9 mouse cellular contexts compared by ENCODE assay signal in genomic region chr15:79435191-79435671, GRCm38 (mm10). TPM values are rescaled to one million over a fixed set of nuclear protein-coding genes. Genes with fewer than 3 reads are reported as not detected.
DNase-seq lines count a peak whose midpoint lies in the region; ATAC-seq and TF ChIP-seq lines count a peak whose summit lies in the region.
"Had no signal": no experiment of that assay in that cellular context is flagged by ENCODE, and none has a peak within 500 bp of the region (broad histone marks: within the 10 kb centered on the region; RNA-seq: fewer than 3 reads in every experiment).

No protein-coding gene starts in this region.

- TF ChIP-seq POLR2A in bone marrow, adult 2 months (IDR thresholded peaks at IDR 0.05; ENCODE audit: borderline replicate concordance, control insufficient read depth, low read depth, low read length), result no peak

- H3K4me2 ChIP-seq in midbrain, embryonic 11.5 days, result 0 out of 2 replicates have a peak overlapping the region, but pooled peaks have one; percentile 15
- no peak overlapping the region for H3K4me2 ChIP-seq in midbrain, embryonic 16.5 days (ENCODE audit: low read length)
- H3K4me2 ChIP-seq in liver, embryonic 16.5 days (ENCODE audit: low read depth, low read length), result no peak overlapping the region
- H3K4me2 ChIP-seq: embryonic facial prominence, embryonic 12.5 days had no signal

- WGBS in midbrain, embryonic 11.5 days, result 25% methylated on average over 7 of the region's 7 CpGs
- 27% methylated on average over 7 of the region's 7 CpGs for WGBS in midbrain, embryonic 16.5 days
- 23% methylated on average over 7 of the region's 7 CpGs for WGBS in bone marrow, adult 2 months
- 13% methylated on average over 7 of the region's 7 CpGs for WGBS in liver, embryonic 16.5 days (ENCODE audit: insufficient replicate concordance)

- DNase-seq in midbrain, embryonic 11.5 days (ENCODE audit: low spot score, missing footprints), result no peak
- peak; percentile 70 for DNase-seq in heart, postnatal 4 days
- DNase-seq in testis, postnatal 14 days (ENCODE audit: low spot score), result no peak
- no peak for DNase-seq in layer of hippocampus, postnatal 14 days (ENCODE audit: low spot score in 2 of 2)
- DNase-seq in B cell, adult 2 months, result no peak

- 0 out of 2 replicates have a peak, but pooled peaks have one; percentile 25 for ATAC-seq in midbrain, embryonic 11.5 days (ENCODE audit: low FRiP score)
- no peak for ATAC-seq in midbrain, embryonic 16.5 days
- peak; percentile 44 for ATAC-seq in liver, embryonic 16.5 days (ENCODE audit: low read depth)

- H3K36me3 ChIP-seq in midbrain, embryonic 11.5 days (ENCODE audit: control insufficient read depth, insufficient read depth, low read length), result peaks cover 42% of the 10 kb centered on the region
- H3K36me3 ChIP-seq in midbrain, embryonic 16.5 days (ENCODE audit: control insufficient read depth, insufficient read depth, low read length), result peaks cover 22% of the 10 kb centered on the region; the same call in 1 of the 2 replicates
- no peaks in the 10 kb centered on the region for H3K36me3 ChIP-seq in liver, embryonic 16.5 days (ENCODE audit: control insufficient read depth, insufficient read depth)

- H3K4me3 ChIP-seq in midbrain, embryonic 11.5 days (ENCODE audit: low read depth, low read length), result no peak overlapping the region
- no peak overlapping the region for H3K4me3 ChIP-seq in midbrain, embryonic 16.5 days (ENCODE audit: low read depth, low read length)
- H3K4me3 ChIP-seq in bone marrow, adult 2 months (replicated peaks; ENCODE audit: control insufficient read depth, low read depth, low read length), result no peak overlapping the region
- H3K4me3 ChIP-seq in liver, embryonic 16.5 days (ENCODE audit: low read depth, low read length), result no peak overlapping the region
- H3K4me3 ChIP-seq: embryonic facial prominence, embryonic 12.5 days had no signal

- H3K27ac ChIP-seq in midbrain, embryonic 11.5 days (ENCODE audit: low read depth, low read length), result peak overlapping the region; percentile 25; the same call in 1 of the 2 replicates
- H3K27ac ChIP-seq in midbrain, embryonic 16.5 days (ENCODE audit: low read length), result no peak overlapping the region
- peak overlapping the region; percentile 15; the same call in 1 of the 2 replicates for H3K27ac ChIP-seq in bone marrow, adult 2 months (ENCODE audit: control insufficient read depth, insufficient read depth, low read depth, low read length, poor library complexity)
- 0 out of 2 replicates have a peak overlapping the region, but pooled peaks have one; percentile 16 for H3K27ac ChIP-seq in liver, embryonic 16.5 days (ENCODE audit: low read length)
- H3K27ac ChIP-seq: embryonic facial prominence, embryonic 12.5 days had no signal

- peak overlapping the region; percentile 36; the same call in 1 of the 2 replicates for H3K9ac ChIP-seq in midbrain, embryonic 11.5 days (ENCODE audit: low read length)
- no peak overlapping the region for H3K9ac ChIP-seq in midbrain, embryonic 16.5 days (ENCODE audit: low read depth, low read length)
- no peak overlapping the region for H3K9ac ChIP-seq in liver, embryonic 16.5 days (ENCODE audit: low read depth, low read length)
- H3K9ac ChIP-seq: embryonic facial prominence, embryonic 12.5 days had no signal

- H3K9me3 ChIP-seq in midbrain, embryonic 11.5 days (ENCODE audit: control insufficient read depth, low read length), result no peaks in the 10 kb centered on the region
- H3K9me3 ChIP-seq in midbrain, embryonic 16.5 days (replicated peaks; ENCODE audit: control insufficient read depth, low read length, poor library complexity, severe bottlenecking), result no peaks in the 10 kb centered on the region
- H3K9me3 ChIP-seq in liver, embryonic 16.5 days (replicated peaks; ENCODE audit: control insufficient read depth, low read length), result no peaks in the 10 kb centered on the region
- H3K9me3 ChIP-seq: embryonic facial prominence, embryonic 12.5 days had no signal

- no peaks in the 10 kb centered on the region for H3K27me3 ChIP-seq in midbrain, embryonic 11.5 days (ENCODE audit: control insufficient read depth, insufficient read depth, low read length)
- no peaks in the 10 kb centered on the region for H3K27me3 ChIP-seq in midbrain, embryonic 16.5 days (ENCODE audit: control insufficient read depth, insufficient read depth, low read depth, low read length)
- no peaks in the 10 kb centered on the region for H3K27me3 ChIP-seq in liver, embryonic 16.5 days (ENCODE audit: control insufficient read depth, insufficient read depth, low read depth, low read length)
- H3K27me3 ChIP-seq: embryonic facial prominence, embryonic 12.5 days had no signal

- TF ChIP-seq CTCF in bone marrow, adult 2 months (IDR thresholded peaks at IDR 0.05; ENCODE audit: control insufficient read depth, insufficient read depth, low read length), result no peak

- peaks cover 49% of the 10 kb centered on the region for H3K4me1 ChIP-seq in midbrain, embryonic 11.5 days (ENCODE audit: control insufficient read depth, insufficient read depth, low read length)
- H3K4me1 ChIP-seq in midbrain, embryonic 16.5 days (ENCODE audit: control insufficient read depth, insufficient read depth, low read length), result peaks cover 56% of the 10 kb centered on the region
- peaks cover 7% of the 10 kb centered on the region for H3K4me1 ChIP-seq in bone marrow, adult 2 months (ENCODE audit: control insufficient read depth, insufficient read depth, low read length)
- H3K4me1 ChIP-seq in liver, embryonic 16.5 days (ENCODE audit: control insufficient read depth, low read depth, low read length), result peaks cover 26% of the 10 kb centered on the region

RNA-seq across cellular contexts. Expression of gene Csnk1e, which starts 20.1 kb away (rescaled TPM):
- 175 and 182 TPM in 2 replicates for polyA plus RNA-seq in midbrain, embryonic 11.5 days (2014; fragmentation: Nextera tagmentation; extraction: Ambion mirVana)
- polyA plus RNA-seq in midbrain, embryonic 16.5 days (2015; fragmentation: Nextera tagmentation; extraction: Ambion mirVana), result 193 and 218 TPM in 2 replicates
- 12.3 and 34.2 TPM in 2 replicates for polyA plus RNA-seq in bone marrow, adult 2 months (2011; ENCODE audit: insufficient read depth, insufficient read length, low replicate concordance, missing spikeins)
- total RNA-seq in heart, postnatal 4 days (2021), result 100 to 1,000 TPM in 1 of 2 experiments, 10 to 100 TPM in 1; 99.6 to 108 TPM
- polyA plus RNA-seq in liver, embryonic 16.5 days (2015; fragmentation: Nextera tagmentation; extraction: Ambion mirVana), result 4.2 and 4.8 TPM in 2 replicates
- total RNA-seq in layer of hippocampus, postnatal 14 days (2021), result 100 to 1,000 TPM; 139 to 147 TPM

RNA-seq across cellular contexts. Expression of gene Tmem184b, which starts 31.9 kb away (rescaled TPM):
- polyA plus RNA-seq in midbrain, embryonic 11.5 days (2014; fragmentation: Nextera tagmentation; extraction: Ambion mirVana), result 25.5 and 33.8 TPM in 2 replicates
- polyA plus RNA-seq in midbrain, embryonic 16.5 days (2015; fragmentation: Nextera tagmentation; extraction: Ambion mirVana), result 42.5 and 43.2 TPM in 2 replicates
- 4.9 and 19.1 TPM in 2 replicates for polyA plus RNA-seq in bone marrow, adult 2 months (2011; ENCODE audit: insufficient read depth, insufficient read length, low replicate concordance, missing spikeins)
- 10 to 100 TPM; 68.1 to 73.4 TPM for total RNA-seq in heart, postnatal 4 days (2021)
- polyA plus RNA-seq in liver, embryonic 16.5 days (2015; fragmentation: Nextera tagmentation; extraction: Ambion mirVana), result 10.4 and 12.1 TPM in 2 replicates
- 10 to 100 TPM; 47.4 to 49.2 TPM for total RNA-seq in layer of hippocampus, postnatal 14 days (2021)
